Mouse (Mus musculus): ENCODE data around the gene Smim24. TPM values are rescaled to one million over a fixed set of nuclear protein-coding genes. Genes with fewer than 3 reads are reported as not detected.

Gene Smim24
- polyA plus RNA-seq, 1 experiment from 2014 or later = 1.4 TPM

- peaks cover 9% of the 10 kb centered on the region; the same call in 1 of the 2 replicates for H3K36me3 ChIP-seq (replicated peaks)
- 51% methylated on average over 13 of the region's 13 CpGs for WGBS
- ATAC-seq (replicated peaks) = no peak
- no peak overlapping the region for H3K27ac ChIP-seq
- H3K9ac ChIP-seq = no peak overlapping the region
- peaks cover 21% of the 10 kb centered on the region for H3K27me3 ChIP-seq (replicated peaks)
- no peaks in the 10 kb centered on the region for H3K9me3 ChIP-seq
- H3K4me3 ChIP-seq = no peak overlapping the region
- H3K4me1 ChIP-seq = peaks cover 38% of the 10 kb centered on the region
- no peak overlapping the region for H3K4me2 ChIP-seq
Observed at GRCm38 (mm10) chr10:81408424-81408729, 15.5 kb downstream of the Smim24 start.

- H3K4me2 ChIP-seq = no peak overlapping the region
- H3K36me3 ChIP-seq (replicated peaks) = peaks cover 9% of the 10 kb centered on the region; the same call in 1 of the 2 replicates
- H3K9me3 ChIP-seq = no peaks in the 10 kb centered on the region
- H3K4me3 ChIP-seq = no peak overlapping the region
- no peak overlapping the region for H3K27ac ChIP-seq
- H3K9ac ChIP-seq = no peak overlapping the region
- WGBS = 17% methylated on average over 9 of the region's 9 CpGs
- H3K27me3 ChIP-seq (replicated peaks) = peaks cover 21% of the 10 kb centered on the region
- peaks cover 36% of the 10 kb centered on the region for H3K4me1 ChIP-seq
- ATAC-seq (replicated peaks) = no peak
Observed at GRCm38 (mm10) chr10:81408871-81409291, 16.0 kb downstream of the Smim24 start.

- Histone ChIP-seq H3K4me2 (no peak overlapping the region), H3K4me1 (peaks cover 41% of the 10 kb centered on the region), H3K9me3 (no peaks in the 10 kb centered on the region), H3K36me3 (replicated peaks) (peaks cover 9% of the 10 kb centered on the region; the same call in 1 of the 2 replicates), H3K9ac (no peak overlapping the region), H3K27ac (no peak overlapping the region), H3K27me3 (replicated peaks) (peaks cover 21% of the 10 kb centered on the region), H3K4me3 (no peak overlapping the region)
- ATAC-seq (replicated peaks) = no peak
- 14% methylated on average over 8 of the region's 8 CpGs for WGBS
Observed at GRCm38 (mm10) chr10:81409330-81409729, 16.5 kb downstream of the Smim24 start.

- Histone ChIP-seq H3K27ac (no peak overlapping the region), H3K4me3 (no peak overlapping the region), H3K4me1 (peaks cover 42% of the 10 kb centered on the region), H3K27me3 (replicated peaks) (peaks cover 17% of the 10 kb centered on the region), H3K4me2 (no peak overlapping the region), H3K36me3 (replicated peaks) (peaks cover 5% of the 10 kb centered on the region; the same call in 1 of the 2 replicates), H3K9me3 (no peaks in the 10 kb centered on the region), H3K9ac (no peak overlapping the region)
- 71% methylated on average over 4 of the region's 4 CpGs for WGBS
- no peak for ATAC-seq (replicated peaks)
Observed at GRCm38 (mm10) chr10:81410350-81410749, 17.5 kb downstream of the Smim24 start.

GRCm38 (mm10) chr10:81410981-81411380 lies 18.1 kb downstream of the Smim24 start:
- Histone ChIP-seq H3K27me3 (replicated peaks) (peaks cover 15% of the 10 kb centered on the region), H3K9me3 (no peaks in the 10 kb centered on the region), H3K4me3 (no peak overlapping the region), H3K36me3 (replicated peaks) (peaks cover under 1% of the 10 kb centered on the region; the same call in 1 of the 2 replicates), H3K27ac (no peak overlapping the region), H3K4me2 (no peak overlapping the region), H3K9ac (no peak overlapping the region), H3K4me1 (peaks cover 42% of the 10 kb centered on the region)
- ATAC-seq (replicated peaks) = no peak
- WGBS = 71% methylated on average over 9 of the region's 9 CpGs

- ATAC-seq (replicated peaks) = no peak
- H3K27ac ChIP-seq = peak overlapping the region; percentile 65
- peaks cover 13% of the 10 kb centered on the region; the same call in 1 of the 2 replicates for H3K27me3 ChIP-seq (replicated peaks)
- H3K4me2 ChIP-seq = no peak overlapping the region
- WGBS = 60% methylated on average over 18 of the region's 18 CpGs
- H3K4me3 ChIP-seq = no peak overlapping the region
- no peaks in the 10 kb centered on the region; the same call in 1 of the 2 replicates for H3K36me3 ChIP-seq (replicated peaks)
- H3K9ac ChIP-seq = no peak overlapping the region
- H3K9me3 ChIP-seq = no peaks in the 10 kb centered on the region
- H3K4me1 ChIP-seq = peaks cover 46% of the 10 kb centered on the region
Observed at GRCm38 (mm10) chr10:81411471-81412400, 18.9 kb downstream of the Smim24 start.

- Histone ChIP-seq H3K4me2 (no peak overlapping the region), H3K27me3 (replicated peaks) (peaks cover 12% of the 10 kb centered on the region; the same call in 1 of the 2 replicates), H3K9me3 (no peaks in the 10 kb centered on the region), H3K27ac (peak overlapping the region; percentile 65; the same call in 1 of the 2 replicates), H3K4me1 (peaks cover 46% of the 10 kb centered on the region), H3K36me3 (replicated peaks) (no peaks in the 10 kb centered on the region; the same call in 1 of the 2 replicates), H3K4me3 (no peak overlapping the region), H3K9ac (no peak overlapping the region)
- WGBS = 77% methylated on average over 16 of the region's 16 CpGs
- ATAC-seq (replicated peaks) = no peak
Observed at GRCm38 (mm10) chr10:81412586-81413309, 19.9 kb downstream of the Smim24 start.

GRCm38 (mm10) chr10:81413310-81414261 lies 20.7 kb downstream of the Smim24 start:
- Histone ChIP-seq H3K27me3 (replicated peaks) (0 out of 2 replicates have a peak, but pooled peaks cover 4% of the 10 kb centered on the region), H3K9ac (no peak overlapping the region), H3K9me3 (no peaks in the 10 kb centered on the region), H3K27ac (no peak overlapping the region), H3K4me3 (no peak overlapping the region), H3K4me2 (peak overlapping the region; percentile 10; the same call in 1 of the 2 replicates), H3K4me1 (peaks cover 48% of the 10 kb centered on the region), H3K36me3 (replicated peaks) (no peaks in the 10 kb centered on the region)
- 25% methylated on average over 26 of the region's 26 CpGs for WGBS
- no peak for ATAC-seq (replicated peaks)

- Histone ChIP-seq H3K36me3 (replicated peaks) (no peaks in the 10 kb centered on the region), H3K4me3 (no peak overlapping the region), H3K27me3 (replicated peaks) (no peaks in the 10 kb centered on the region), H3K4me1 (peaks cover 47% of the 10 kb centered on the region), H3K9me3 (no peaks in the 10 kb centered on the region), H3K27ac (no peak overlapping the region), H3K9ac (no peak overlapping the region), H3K4me2 (no peak overlapping the region)
- ATAC-seq (replicated peaks) = no peak
Observed at GRCm38 (mm10) chr10:81414682-81415081, 21.8 kb downstream of the Smim24 start.

- Histone ChIP-seq H3K4me2 (no peak overlapping the region), H3K4me1 (peaks cover 47% of the 10 kb centered on the region), H3K27ac (no peak overlapping the region), H3K27me3 (replicated peaks) (no peaks in the 10 kb centered on the region), H3K9ac (no peak overlapping the region), H3K4me3 (no peak overlapping the region), H3K9me3 (no peaks in the 10 kb centered on the region), H3K36me3 (replicated peaks) (no peaks in the 10 kb centered on the region)
- 81% methylated on average over 5 of the region's 5 CpGs for WGBS
- no peak for ATAC-seq (replicated peaks)
Observed at GRCm38 (mm10) chr10:81415146-81415545, 22.3 kb downstream of the Smim24 start.

- no peaks in the 10 kb centered on the region for H3K27me3 ChIP-seq (replicated peaks)
- peaks cover 47% of the 10 kb centered on the region for H3K4me1 ChIP-seq
- ATAC-seq (replicated peaks) = no peak
- 69% methylated on average over 17 of the region's 17 CpGs for WGBS
- no peak overlapping the region for H3K4me3 ChIP-seq
- no peak overlapping the region for H3K27ac ChIP-seq
- H3K36me3 ChIP-seq (replicated peaks) = no peaks in the 10 kb centered on the region
- H3K4me2 ChIP-seq = no peak overlapping the region
- H3K9ac ChIP-seq = no peak overlapping the region
- no peaks in the 10 kb centered on the region for H3K9me3 ChIP-seq
Observed at GRCm38 (mm10) chr10:81415549-81416310, 22.9 kb downstream of the Smim24 start.
